Mouse (Mus musculus) testis, postnatal 14 days (tissue): ENCODE measurements around the gene Sfrp4.
"Not testable (repeated sequence)": the region's sequence is repeated elsewhere in the genome, so short reads cannot be mapped to it uniquely, and the experiment has no call there.

Experiments used
- DNase-seq: peaks from one replicate; pipeline ENCODE4 v3.0.0; 2021; ENCODE audit warnings: low spot score

Gene Sfrp4

DNA sequence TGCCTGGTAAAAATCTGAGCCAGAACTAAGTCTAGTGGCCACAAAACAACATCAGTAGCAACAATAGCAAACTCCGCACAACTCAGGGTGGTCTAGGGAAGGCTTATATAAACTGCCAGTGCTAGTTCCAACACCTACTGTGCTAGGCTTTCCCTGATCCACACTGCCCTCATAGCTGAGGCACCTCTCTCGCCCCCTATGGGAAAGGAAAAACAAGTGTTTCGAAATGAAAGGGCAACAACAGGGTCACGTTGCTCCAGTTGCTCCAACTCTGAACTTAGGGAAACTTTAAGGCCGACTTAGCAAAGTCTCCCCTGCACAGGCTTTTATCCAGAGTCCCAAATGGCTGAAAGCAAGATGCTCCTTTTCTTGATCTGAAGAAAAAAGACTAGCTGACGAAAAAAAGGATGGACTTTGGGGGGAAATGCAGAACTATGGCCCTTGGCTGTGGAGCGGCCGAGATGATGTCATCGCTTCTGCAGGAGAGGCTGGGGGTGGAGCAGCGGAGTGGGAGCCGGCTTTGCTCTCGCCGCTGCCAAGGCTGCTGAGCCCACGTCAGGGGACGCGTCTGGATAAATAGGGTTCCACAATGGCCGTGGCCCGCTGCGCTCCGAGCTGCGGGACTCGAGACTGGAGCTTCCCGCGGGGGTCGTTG lies at the start of gene Sfrp4:
Gene Sfrp4, plus strand, starts transcription at position 532 of the 655 bp plus-strand sequence.
- DNase-seq = peak; percentile 21

DNA sequence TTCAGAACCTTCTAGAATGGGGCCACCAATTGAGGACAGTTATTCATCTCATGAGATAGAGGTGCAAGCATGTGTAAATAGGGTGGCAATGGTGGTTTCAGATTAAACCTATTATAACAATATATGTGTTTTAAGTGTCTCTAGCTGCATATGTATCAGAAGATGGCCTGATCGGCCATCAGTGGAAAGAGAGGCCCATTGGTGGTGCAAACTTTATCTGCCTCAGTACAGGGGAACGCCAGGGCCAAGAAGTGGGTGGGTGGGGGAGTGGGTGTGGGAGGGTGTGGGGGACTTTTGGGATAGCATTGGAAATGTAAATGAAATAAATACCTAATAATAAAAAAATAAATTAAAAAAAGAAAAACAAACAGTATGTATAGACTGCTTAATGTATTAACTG lies 48.2 kb upstream of the Sfrp4 start:
- not testable (repeated sequence) for DNase-seq

DNA sequence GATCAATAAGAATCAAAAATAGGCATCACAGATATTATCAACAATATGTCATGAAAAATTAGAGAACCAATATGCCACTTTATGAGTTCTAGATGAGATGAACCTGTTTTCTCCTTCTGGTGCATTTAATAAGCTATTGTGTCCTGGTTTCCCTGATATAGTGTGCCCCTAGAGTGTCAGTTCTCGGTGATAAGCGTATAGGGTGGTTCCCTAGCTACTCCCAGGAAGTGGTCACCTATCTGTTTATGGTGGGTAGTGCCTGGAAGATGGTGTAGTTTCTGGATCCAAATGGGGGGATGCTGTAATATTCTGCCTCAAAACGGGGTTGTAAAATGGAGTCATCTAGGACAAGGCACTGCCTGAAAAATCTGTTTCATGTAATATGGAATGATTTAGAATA lies 47.0 kb upstream of the Sfrp4 start:
- no peak for DNase-seq

DNA sequence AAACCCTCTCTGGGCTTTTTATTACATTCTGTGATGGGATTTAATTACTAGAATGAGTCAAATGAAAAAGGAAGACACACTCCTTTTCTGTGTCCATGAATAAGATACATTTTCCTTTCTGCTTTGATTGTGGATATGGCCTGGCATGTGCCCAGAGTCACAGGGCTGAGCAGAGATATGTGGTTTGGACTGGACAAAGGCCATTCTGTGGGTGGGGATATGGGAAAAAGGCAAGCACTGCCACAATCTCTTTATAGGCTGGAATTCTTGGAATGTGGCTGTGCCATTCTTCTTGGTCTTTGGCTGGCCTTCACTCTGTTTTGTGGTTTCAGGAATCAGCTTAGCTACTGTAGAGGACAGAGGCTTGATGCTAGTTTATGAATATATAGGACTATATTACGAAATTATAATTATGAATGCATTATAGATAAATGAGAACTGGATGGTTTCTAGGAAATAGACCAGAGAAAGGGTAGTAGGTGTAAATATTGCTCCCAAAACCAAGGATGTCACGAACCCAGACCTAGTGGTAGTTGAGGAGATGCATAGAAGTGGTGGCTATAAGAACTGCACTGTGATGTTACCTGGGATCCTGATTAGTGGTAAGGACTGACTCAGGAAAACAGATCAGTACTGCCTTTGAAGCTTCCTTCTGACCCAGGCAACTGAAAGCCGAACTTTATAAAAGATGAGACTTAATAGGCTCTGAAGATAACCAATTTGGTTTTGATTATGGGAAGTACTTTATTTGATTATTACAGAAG lies 31.7 kb upstream of the Sfrp4 start:
- DNase-seq = peak; percentile 65

DNA sequence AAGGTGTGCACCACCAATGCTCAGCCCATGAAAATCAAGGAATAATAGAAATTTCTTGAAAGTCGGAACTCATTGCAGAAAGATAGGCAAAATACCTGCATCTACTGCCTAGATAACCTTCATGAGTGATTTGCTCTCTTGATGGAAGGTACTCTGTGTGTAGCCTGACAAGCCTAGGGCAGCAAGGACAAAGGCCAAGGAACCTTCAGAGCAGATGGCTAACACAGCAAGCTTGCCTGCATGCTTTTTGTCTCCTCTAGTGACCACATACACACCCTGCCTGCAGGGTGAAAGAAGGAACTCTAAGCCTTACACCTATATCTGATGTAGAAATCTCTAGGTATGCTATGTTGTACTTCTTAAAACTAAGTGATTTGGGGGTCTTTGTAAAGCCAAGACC lies 27.8 kb upstream of the Sfrp4 start:
- DNase-seq = no peak

DNA sequence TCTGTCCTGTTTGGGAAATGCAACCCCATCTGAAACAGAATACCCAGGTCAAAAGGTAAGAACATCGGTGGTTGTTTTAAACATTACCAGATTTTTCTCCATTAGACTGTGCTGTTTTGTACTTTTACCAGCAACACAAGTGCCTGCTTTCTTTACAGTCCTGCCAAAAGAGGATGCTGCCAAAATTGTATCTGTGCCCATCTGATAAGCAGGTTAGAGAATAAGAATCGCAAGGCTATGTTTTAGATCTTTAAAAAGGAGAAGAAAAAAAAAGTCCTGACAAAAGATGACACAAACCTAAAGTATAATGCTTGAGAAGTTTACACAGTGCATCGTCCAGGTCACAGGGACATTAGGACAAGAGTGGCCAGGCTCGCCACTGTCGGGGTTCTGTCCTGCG lies 23.7 kb upstream of the Sfrp4 start:
- DNase-seq = no peak

DNA sequence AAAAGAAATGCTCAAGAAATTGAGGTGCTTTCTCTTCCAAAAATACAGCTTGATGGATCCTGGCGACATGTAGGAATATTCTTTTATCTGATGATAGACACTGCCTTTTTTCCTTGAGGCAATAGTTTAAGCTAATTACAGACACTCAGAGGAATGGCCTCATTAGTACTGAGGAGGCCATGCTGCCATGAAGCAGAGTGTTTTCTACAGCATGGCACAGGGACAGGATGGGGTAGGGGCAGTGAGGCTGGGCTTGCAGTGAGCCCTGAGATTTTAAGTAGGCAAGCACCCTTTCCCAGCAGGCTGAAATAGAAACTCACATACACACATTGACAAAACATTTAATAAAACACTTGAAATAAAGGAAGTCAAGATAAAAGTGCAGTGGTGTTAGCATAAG lies 20.4 kb upstream of the Sfrp4 start:
- DNase-seq = no peak

DNA sequence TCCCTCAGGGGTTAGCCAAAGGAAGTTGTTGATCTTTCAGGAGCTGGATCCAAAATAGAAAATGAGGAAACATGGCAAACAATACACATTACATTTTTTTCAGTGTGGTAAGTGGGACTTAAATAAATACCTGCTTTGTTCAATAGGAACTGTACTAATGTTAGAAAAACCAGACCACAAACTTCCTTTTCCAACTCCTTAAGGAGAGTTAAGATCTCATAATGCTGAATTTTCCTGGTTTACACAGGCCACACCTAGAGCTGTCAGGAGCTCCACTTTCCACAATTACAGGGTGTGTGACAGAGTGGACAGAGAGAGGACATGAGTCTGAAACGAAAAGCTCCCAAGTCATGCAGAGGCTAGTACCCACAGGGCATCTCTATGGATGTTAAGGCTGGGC lies 19.2 kb upstream of the Sfrp4 start:
- DNase-seq = no peak

DNA sequence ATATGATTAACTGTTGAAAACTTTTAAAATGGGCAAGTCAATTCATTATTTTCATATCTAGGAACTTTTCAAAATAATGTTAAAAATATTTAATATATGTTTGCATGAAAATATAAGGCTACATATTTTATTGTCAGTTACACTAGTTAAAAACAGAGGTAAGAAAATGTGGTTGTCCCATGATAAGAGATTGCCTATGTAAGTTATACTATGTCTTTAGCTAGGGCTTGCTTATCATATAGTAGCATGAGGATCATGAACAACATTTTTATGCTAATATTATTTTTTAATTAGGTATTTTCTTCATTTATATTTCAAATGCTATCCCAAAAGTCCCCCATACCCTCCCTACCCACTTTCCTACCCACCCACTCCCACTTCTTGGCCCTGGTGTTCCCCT lies 18.0 kb upstream of the Sfrp4 start:
- DNase-seq = no peak

DNA sequence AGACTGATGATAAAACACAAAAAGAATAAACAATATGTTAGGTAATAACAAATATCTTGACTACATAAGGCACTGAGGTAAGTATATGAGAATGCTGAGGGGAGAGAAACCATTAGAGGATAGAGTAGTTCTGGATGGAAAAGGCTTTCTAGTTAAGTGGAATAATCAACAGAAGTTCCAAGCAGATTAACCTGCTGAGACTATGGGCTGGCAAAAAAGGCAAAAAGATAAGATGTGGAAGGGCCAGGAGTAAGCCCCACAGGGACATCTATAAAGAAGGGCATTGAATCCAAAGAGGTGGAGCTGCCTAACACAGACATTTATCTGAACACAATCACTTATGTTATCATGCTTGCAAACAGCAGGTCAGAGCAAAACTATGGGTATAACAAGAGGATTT lies 14.8 kb upstream of the Sfrp4 start:
- no peak for DNase-seq

DNA sequence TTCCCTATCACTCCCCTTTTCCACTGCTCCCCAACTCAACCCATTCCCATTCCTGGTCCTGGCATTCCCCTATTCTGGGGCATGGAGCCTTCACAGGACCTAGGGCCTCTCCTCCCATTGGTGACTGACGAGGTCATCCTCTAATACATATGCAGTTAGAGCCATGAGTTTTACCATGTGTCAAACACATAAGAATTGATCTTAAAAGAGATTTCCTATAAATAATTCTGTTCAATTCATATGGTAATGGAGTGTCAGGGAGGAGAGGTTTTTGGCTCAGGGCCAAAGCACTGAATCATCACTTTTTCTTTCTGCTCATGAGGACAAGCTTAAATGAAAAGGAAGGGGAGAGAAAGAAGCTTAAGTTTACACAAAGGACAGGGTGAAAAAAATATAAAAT lies 10.6 kb upstream of the Sfrp4 start:
- DNase-seq = no peak

DNA sequence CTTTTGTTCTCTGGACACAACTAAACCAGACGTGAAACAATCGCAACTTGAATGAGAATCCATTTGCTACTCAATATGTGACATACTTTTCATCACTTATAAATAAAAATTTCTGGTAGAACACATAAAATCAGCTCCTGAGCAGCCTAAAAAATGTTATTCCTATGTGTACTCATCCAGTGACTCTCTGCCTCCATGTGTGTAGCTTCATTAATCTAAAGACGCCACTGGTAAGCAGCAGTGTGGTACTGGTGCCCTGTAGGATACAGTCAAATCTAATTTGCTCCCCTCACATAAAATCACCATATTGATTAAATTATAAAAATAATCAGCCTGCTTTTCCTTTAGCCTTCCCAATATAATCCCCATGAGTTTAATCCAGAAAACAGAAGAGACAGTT lies 9.9 kb upstream of the Sfrp4 start:
- no peak for DNase-seq

DNA sequence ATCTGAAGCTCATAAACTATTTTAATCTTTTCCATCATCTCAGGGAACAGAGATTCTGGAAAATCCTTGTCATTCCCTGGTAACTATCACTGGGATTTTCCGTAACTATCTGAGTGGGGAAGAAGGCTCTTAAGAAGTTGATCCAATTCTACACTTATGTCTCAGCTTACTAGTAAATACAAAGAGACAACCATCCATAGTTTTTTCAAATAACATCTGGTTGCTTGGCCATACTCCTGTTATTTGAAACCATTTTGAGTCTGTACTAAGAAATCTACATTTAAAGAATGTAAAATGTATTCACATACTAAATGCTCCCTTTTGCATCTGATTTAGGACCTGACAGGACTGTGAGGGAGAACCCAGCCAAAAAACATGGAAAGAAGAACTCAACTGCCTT lies 9.5 kb upstream of the Sfrp4 start:
- DNase-seq = no peak

DNA sequence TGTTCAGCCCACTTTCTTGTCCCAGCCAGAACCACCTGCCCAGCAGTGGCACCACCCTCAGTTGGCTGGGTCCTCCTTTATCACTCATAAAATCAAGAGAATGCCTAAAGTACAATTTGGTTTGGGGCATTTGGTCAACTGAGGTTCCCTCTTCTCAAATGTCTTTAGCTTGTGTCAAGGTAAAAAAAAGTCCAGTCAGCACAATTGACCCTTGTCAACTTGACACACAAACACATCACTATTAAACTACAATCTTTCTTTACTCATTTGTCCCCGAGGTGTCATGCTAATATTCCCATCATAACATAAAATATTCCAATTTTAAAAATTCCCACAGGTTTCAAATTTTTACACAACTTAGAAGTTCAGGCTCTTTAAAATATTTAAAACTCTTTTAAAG lies 8.6 kb upstream of the Sfrp4 start:
- DNase-seq = no peak

DNA sequence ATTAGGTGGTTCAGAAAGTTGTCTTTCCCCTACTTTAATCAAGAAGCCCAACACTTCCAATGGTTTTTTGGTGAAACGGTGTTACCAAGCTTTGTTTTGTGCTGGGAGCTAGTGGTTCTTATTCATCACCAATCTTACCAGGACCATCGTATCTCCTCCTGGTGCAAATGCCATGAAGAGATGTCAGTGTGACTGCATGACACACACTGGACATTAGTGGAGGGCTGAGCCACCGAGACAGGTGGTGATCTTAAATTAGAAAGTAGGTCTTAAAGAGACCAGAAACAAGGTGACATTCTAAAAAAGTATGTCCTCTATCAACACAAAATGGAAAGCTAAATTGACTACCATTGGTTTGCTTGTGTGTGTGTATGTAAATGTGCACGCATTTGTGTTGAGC lies 4.8 kb upstream of the Sfrp4 start:
- no peak for DNase-seq

DNA sequence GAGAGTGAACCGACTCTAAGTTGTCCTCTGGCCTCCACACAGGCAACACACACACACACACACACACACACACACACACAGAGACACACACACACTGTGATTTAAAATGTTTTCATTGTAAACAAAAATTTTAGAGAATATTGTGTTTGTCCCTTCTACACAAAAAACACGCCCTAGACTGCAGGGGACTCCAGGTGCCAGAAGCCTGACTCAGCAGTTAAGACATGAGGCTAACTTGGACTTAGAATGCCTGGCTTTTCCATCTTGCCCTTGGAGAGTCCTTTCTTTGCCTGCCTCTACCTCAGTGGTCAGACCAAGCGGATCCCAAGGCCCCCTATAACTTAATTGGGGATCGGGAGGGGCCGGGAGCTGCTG lies 4.1 kb upstream of the Sfrp4 start:
- no peak for DNase-seq

DNA sequence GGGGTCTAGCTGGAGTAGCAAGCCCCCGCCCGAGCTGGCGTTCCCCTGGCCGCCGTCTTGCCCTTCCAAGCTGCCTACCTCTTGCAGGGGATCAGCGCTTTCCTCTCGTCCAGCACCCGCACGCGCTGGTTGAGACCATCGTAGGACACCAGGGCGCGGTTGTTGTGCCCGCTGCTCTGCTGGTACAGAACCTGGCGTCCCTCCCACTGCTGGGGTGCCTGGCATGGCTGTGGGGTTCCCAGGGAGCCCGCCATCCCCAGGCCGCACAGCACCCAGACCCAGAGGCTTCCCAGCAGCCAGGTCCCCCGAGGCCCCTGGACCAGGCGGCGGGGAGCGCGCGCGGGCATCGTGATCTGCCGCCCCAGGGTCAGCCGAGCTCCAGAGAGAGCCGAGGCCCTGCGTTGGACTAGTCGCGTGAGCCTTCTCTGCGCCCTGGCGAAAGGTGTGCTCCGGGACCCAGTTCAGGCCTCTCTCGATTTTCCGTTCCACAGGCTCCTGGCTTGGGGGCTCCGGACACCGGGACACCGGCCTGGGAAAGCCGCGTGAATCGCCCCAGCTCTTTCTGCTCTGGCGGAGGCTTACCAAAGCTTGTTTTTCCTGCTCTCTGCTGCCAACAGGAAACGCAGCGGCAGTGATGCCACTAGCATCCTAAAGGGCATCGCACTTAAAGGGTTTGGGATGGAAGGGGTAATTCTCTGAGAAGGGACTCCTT lies 3.5 kb upstream of the Sfrp4 start, which contains the start of gene Epdr1:
Gene Epdr1, minus strand, starts transcription at position 712 of the 712 bp plus-strand sequence.
- DNase-seq = peak; percentile 38

DNA sequence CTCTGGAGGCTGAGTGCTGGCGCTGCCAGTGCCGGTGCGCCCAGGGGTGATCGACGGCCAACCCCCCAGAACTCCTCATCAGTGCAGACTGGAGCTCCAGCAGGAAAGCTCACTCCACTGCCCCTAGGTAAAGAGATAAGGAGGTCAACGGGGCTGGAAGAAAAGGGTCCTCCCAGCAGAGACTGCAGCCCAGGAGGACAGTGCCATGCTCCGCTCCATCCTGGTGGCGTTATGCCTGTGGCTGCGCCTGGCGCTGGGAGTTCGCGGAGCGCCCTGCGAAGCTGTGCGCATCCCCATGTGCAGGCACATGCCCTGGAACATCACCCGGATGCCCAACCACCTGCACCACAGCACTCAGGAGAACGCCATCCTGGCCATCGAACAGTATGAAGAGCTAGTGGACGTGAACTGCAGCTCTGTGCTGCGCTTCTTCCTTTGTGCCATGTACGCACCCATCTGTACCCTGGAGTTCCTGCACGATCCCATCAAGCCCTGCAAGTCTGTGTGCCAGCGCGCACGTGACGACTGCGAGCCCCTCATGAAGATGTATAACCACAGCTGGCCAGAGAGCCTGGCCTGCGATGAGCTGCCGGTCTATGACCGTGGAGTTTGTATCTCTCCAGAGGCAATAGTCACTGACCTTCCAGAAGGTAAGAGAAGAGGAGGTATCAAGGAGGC lies 463 bp downstream of the Sfrp4 start:
- no peak for DNase-seq

DNA sequence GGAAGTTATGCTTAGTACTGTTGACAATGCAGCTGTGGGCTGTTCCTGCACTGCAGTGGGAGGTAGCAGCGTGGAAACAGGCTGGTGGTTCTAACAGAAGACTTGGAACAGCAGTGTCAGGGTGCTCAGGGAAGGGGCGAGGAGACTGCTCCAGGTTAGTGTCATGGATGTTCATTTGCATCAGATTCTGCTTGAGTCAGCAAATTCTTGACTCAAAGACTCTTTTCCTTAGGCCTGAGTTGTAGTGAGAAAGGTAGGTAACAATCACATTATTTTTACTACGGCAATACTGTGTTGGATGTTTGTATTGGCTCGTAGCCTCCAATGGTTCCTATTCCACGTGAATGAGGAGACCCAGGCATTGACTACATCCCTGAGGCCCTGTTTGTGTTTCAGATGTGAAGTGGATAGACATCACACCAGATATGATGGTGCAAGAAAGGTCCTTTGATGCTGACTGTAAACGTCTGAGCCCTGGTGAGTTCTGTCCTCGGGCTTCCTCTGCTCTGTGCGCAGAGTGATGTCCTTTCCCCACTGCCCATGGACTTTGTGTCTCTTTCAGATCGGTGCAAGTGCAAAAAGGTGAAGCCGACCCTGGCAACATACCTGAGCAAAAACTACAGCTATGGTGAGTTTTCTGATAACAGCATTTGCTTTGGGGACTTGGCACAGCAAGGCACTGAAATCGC lies 1.9 kb downstream of the Sfrp4 start:
- no peak for DNase-seq

DNA sequence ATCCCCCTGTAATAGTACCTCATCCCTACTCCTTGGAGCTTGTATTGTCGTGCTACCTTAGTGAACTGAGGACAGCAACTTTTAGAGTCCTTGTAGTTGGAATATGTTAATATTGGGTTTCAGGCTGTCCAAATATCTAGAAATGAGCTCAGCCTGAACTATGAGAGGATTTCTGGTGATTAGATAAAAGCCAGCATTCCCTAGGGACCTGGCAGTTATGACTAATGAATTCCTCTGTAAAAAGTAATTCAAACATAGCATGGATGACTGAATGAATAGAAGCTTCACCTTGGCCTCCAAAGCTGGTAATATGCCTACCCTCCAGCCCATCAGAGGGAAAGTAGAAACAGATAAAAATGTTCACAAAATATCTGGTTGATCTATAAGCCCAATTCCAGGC lies 3.6 kb downstream of the Sfrp4 start:
- no peak for DNase-seq

DNA sequence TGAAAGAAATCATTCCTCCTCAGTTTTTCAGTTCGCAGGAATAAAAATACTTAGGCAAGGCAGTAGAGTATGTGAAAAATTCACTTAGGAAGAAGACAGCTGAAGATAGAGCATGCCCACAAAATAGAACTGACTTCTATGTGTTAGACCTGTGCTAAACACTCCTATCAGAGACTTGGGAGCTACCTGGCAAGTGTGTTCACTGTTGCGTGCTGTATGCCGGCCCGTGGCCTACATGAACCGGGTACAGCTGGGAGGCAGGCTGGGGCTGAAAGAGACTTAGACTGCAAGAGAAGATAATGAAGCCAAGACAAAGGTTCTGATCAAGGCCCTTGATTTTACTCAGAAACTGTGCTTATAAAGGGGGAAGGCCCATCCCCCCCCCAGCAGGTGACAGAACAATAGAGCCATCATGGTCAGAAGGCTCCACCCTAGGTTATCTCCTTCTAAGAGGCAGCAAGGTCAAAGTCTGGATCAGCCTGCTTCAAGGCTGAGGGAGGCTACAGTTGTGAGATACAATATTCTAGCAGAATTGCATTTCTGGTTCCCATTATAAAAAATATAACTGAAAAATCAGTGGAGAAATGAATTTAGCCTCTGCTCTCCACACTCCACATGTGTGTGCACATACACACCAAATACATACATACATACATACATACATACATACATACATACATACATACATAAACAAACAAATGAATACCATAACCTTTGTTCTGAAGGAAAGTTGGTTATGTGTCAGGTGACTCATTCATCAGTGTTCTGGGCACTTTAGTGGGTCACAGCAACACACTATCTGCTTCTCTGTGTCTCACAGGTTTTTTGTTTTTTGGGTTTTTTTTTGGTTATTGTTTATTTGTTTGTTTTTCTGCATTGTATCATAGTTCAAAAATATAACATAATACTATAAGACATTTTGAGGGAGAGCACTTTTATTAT lies 8.1 kb downstream of the Sfrp4 start:
- DNase-seq = no peak
